Mouse (Mus musculus) megakaryocyte, embryonic 14.5 days (primary cell): Measurements from ENCODE around the gene Traf3ip3.

Experiments used
- FLI1 ChIP-seq: IDR thresholded peaks from 2 replicates; pipeline ENCODE4 v1.6.1; 2012; ENCODE audit warnings: low read length, inconsistent platforms, mixed read lengths
- GATA1 ChIP-seq: IDR thresholded peaks from 3 replicates; pipeline ENCODE4 v1.6.1; 2012; ENCODE audit warnings: mixed read lengths, low read length, inconsistent platforms, borderline replicate concordance

GRCm38 (mm10) chr1:193242238-193242637 lies 40.7 kb upstream of the Traf3ip3 start:
- no peak for TF ChIP-seq GATA1
- no peak for TF ChIP-seq FLI1
